Mouse (Mus musculus) ES-E14 (cell line): ENCODE measurements at regions not wholly inside any gene's neighbourhood (a gene's known extent, or its start where the extent isn't known, plus 50 kb on each side); places are given as distances from the start of the nearest gene placed in this dataset.

Source experiments
- MAFK ChIP-seq: IDR thresholded peaks from 2 replicates; pipeline ENCODE4 v1.6.1; 2014; ENCODE audit warnings: mild to moderate bottlenecking, low read depth, low read length, inconsistent platforms; ENCODE audit not compliant: insufficient read depth
- ZNF384 ChIP-seq: IDR thresholded peaks from 2 replicates; pipeline ENCODE4 v1.6.1; 2012; ENCODE audit warnings: low read depth, low read length, inconsistent platforms

DNA sequence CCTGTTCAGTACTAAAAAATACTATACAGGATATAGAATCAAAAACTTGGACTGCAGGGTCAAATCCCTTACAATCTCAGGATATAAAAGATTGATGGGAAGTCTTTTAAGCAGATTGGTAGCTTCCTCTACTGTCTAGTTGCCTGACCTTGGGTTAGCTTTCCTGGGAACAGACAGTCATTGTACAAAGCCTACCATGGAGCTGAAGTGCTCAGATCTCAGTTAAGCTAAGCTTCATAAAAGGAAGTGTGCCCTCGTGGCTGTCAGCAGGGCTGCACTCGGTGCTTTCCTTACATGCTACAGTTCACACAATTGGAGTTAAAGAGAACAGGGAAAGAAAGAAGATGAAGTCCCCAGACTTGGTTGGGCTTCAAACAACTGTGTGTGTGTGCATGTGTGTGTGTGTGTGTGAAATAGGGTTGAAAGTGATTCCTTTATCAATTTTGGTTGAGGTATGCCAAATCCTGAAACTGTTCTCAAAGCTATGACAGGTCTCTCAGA lies 338.4 kb downstream of the Gm21750 start:
- TF ChIP-seq MAFK: no peak
- no peak for TF ChIP-seq ZNF384
